Mouse (Mus musculus): ENCODE data around the gene Olfr99. TPM values are rescaled to one million over a fixed set of nuclear protein-coding genes. Genes with fewer than 3 reads are reported as not detected.
"Not testable (repeated sequence)": the region's sequence is repeated elsewhere in the genome, so short reads cannot be mapped to it uniquely, and the experiment has no call there.

Gene Olfr99
- total and polyA plus RNA-seq, 3 experiments: not detected

DNA sequence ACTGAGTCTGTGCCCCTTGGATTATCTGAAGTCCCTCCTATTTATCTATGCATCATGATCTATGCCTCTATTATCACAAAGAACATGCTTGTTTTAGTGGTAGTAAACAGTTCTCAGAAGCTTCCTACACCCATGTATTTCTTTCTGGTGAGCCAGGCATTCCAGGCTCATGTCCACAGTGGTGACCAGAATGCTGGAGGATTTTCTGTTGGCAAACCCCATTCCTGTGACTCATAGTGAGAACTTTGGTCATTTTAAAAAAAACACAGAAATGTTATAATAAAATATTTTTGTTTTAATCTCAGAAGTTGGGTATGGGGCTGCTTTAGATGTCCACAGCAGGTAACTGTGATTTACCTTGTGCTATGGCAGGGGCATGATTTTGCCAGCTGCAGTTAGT lies 33.8 kb downstream of the Olfr99 start:
- H3K4me3 ChIP-seq (ENCODE audit: low read depth, low read length): no peak overlapping the region
- no peaks in the 10 kb centered on the region for H3K4me1 ChIP-seq (ENCODE audit: insufficient read depth, low read depth, low read length)
- no peaks in the 10 kb centered on the region for H3K36me3 ChIP-seq (replicated peaks)
- H3K27me3 ChIP-seq (ENCODE audit: insufficient read depth, low read length): no peaks in the 10 kb centered on the region
- H3K9me3 ChIP-seq (replicated peaks): no peaks in the 10 kb centered on the region
- ATAC-seq (ENCODE audit: extremely low read depth, insufficient number of reproducible peaks, low FRiP score, poor library complexity, severe bottlenecking) (no peak), DNase-seq (ENCODE audit: low spot score) (no peak)
- TF ChIP-seq GATA1 (IDR thresholded peaks at IDR 0.05; ENCODE audit: borderline replicate concordance, low read length) (no peak), CTCF (IDR thresholded peaks at IDR 0.05; ENCODE audit: low read depth, low read length) (no peak)

DNA sequence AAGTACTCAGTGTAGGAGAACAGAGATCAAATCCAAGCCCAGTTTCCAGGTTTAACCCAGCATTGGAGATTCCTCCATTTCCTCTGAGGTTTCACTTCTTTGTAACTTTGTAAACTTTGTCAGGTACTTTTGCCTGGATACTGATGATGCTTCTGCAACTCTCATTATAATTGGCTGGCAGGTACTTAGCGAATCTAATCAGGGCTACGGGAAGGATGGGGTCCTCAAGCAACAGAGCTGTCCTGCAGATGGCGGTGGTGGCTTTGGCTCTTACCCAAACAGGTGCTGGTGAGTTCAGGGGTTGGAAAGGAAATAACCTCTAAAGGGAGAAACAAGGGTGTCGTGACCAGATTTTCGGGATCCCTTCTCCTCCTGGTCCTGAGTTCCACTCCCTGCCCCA lies 36.5 kb downstream of the Olfr99 start:
- H3K36me3 ChIP-seq (replicated peaks): no peaks in the 10 kb centered on the region
- TF ChIP-seq CTCF (IDR thresholded peaks at IDR 0.05; ENCODE audit: low read depth, low read length) (no peak), GATA1 (IDR thresholded peaks at IDR 0.05; ENCODE audit: borderline replicate concordance, low read length) (no peak), POLR2AphosphoS5 (IDR thresholded peaks at IDR 0.05; ENCODE audit: insufficient replicate concordance, low read depth, low read length) (no peak), TAL1 (conservative IDR thresholded peaks at IDR 0.05; ENCODE audit: low read depth, low read length) (no peak), GATA2 (IDR thresholded peaks at IDR 0.05; ENCODE audit: borderline replicate concordance, low read depth, low read length) (no peak)
- H3K9me3 ChIP-seq (replicated peaks): no peaks in the 10 kb centered on the region
- H3K4me3 ChIP-seq (ENCODE audit: low read depth, low read length): no peak overlapping the region
- ATAC-seq (ENCODE audit: extremely low read depth, insufficient number of reproducible peaks, low FRiP score, poor library complexity, severe bottlenecking): peak; percentile 40; the same call in 1 of the 2 replicates
- no peaks in the 10 kb centered on the region for H3K4me1 ChIP-seq (ENCODE audit: insufficient read depth, low read depth, low read length)
- no peaks in the 10 kb centered on the region for H3K27me3 ChIP-seq (ENCODE audit: insufficient read depth, low read length)
- no peak for DNase-seq (ENCODE audit: low spot score)

DNA sequence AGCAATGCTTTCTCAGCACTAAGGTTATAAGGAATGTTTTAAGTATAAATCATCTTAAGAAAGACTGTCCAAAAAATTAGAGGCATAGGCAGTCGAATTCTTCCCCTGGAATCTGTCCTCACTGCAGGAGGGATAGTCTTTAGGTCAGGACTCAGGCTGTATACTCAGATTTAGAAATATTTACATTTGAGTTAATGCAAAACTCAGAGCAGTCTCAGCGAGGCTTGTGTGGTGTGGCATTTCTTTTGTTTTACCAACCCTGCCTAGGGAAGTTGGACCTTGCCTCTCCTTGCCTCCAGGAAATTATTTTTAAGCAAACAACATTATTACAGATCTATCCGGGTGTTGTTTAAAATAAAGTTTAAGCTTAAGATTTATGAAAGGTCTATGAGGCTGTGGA lies 41.1 kb downstream of the Olfr99 start:
- Histone ChIP-seq H3K36me3 (replicated peaks) (no peaks in the 10 kb centered on the region), H3K9me3 (replicated peaks) (no peaks in the 10 kb centered on the region), H3K27me3 (ENCODE audit: insufficient read depth, low read length) (no peaks in the 10 kb centered on the region), H3K4me3 (ENCODE audit: low read depth, low read length) (no peak overlapping the region), H3K4me1 (ENCODE audit: insufficient read depth, low read depth, low read length) (no peaks in the 10 kb centered on the region)
- no peak for ATAC-seq (ENCODE audit: extremely low read depth, insufficient number of reproducible peaks, low FRiP score, poor library complexity, severe bottlenecking)
- TF ChIP-seq POLR2AphosphoS5 (IDR thresholded peaks at IDR 0.05; ENCODE audit: insufficient replicate concordance, low read depth, low read length) (no peak), CTCF (IDR thresholded peaks at IDR 0.05; ENCODE audit: low read depth, low read length) (no peak), GATA1 (IDR thresholded peaks at IDR 0.05; ENCODE audit: borderline replicate concordance, low read length) (no peak)
- DNase-seq (ENCODE audit: low spot score): no peak

DNA sequence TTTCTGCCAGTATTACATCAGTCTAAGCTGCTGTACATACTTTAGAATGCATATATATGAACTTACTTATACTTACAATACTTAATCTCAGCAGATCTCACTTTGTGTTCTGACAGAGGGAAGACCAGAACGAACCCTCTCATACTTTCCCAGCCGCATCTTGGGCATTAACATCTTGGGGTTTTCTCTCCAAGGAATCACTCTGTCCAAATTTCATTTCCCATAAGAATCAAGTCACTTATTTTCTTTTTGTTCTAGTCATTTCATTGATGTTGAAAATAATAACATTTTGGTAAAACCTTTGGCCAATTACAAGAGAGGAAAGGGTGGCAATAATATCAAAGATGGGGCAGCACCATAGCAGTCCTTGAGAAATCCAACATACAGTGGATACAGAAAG lies 46.0 kb downstream of the Olfr99 start, which contains the start of gene Olfr97:
Gene Olfr97, minus strand, starts transcription at position 101 of the 400 bp plus-strand sequence.
- not testable (repeated sequence) for H3K4me3 ChIP-seq (ENCODE audit: low read depth, low read length); H3K27me3 ChIP-seq (ENCODE audit: insufficient read depth, low read length); DNase-seq (ENCODE audit: low spot score); H3K36me3 ChIP-seq (replicated peaks); ATAC-seq (ENCODE audit: extremely low read depth, insufficient number of reproducible peaks, low FRiP score, poor library complexity, severe bottlenecking); H3K9me3 ChIP-seq (replicated peaks); H3K4me1 ChIP-seq (ENCODE audit: insufficient read depth, low read depth, low read length)

Other genes starting within 250 kb of the Olfr99 start
Only the 20 nearest of the 24 such genes appear.
- not detected in 2 replicates for gene Olfr90, start 195.0 kb downstream of the Olfr99 start, total RNA-seq (2014; fragmentation: Nextera tagmentation)
- gene Olfr90, start 195.0 kb downstream of the Olfr99 start, total RNA-seq (2017): 0.06 and 0.27 TPM in 2 replicates
- gene Olfr90, start 195.0 kb downstream of the Olfr99 start, polyA plus RNA-seq (2012): not detected in 2 replicates
- gene Olfr91, start 185.2 kb downstream of the Olfr99 start, total RNA-seq (2014; fragmentation: Nextera tagmentation): not detected in 2 replicates
- gene Olfr91, start 185.2 kb downstream of the Olfr99 start, total RNA-seq (2017): 0.05 and 0.06 TPM in 2 replicates
- gene Olfr91, start 185.2 kb downstream of the Olfr99 start, polyA plus RNA-seq (2012): not detected in 2 replicates
- gene Olfr92, start 163.4 kb downstream of the Olfr99 start, total RNA-seq (2014; fragmentation: Nextera tagmentation): not detected in 2 replicates
- not detected in 2 replicates for gene Olfr92, start 163.4 kb downstream of the Olfr99 start, total RNA-seq (2017)
- gene Olfr92, start 163.4 kb downstream of the Olfr99 start, polyA plus RNA-seq (2012): not detected in 2 replicates
- not detected in 2 replicates for gene Olfr93, start 122.0 kb downstream of the Olfr99 start, total RNA-seq (2014; fragmentation: Nextera tagmentation)
- 0.06 and 0.27 TPM in 2 replicates for gene Olfr93, start 122.0 kb downstream of the Olfr99 start, total RNA-seq (2017)
- gene Olfr93, start 122.0 kb downstream of the Olfr99 start, polyA plus RNA-seq (2012): not detected in 2 replicates
- not detected in 2 replicates for gene Ubd, start 89.6 kb downstream of the Olfr99 start, total RNA-seq (2014; fragmentation: Nextera tagmentation)
- not detected in 2 replicates for gene Ubd, start 89.6 kb downstream of the Olfr99 start, total RNA-seq (2017)
- not detected in 2 replicates for gene Ubd, start 89.6 kb downstream of the Olfr99 start, polyA plus RNA-seq (2012)
- gene Olfr94, start 82.5 kb downstream of the Olfr99 start, total RNA-seq (2014; fragmentation: Nextera tagmentation): not detected in 2 replicates
- gene Olfr94, start 82.5 kb downstream of the Olfr99 start, total RNA-seq (2017): 0.06 and 0.11 TPM in 2 replicates
- not detected in 2 replicates for gene Olfr94, start 82.5 kb downstream of the Olfr99 start, polyA plus RNA-seq (2012)
- not detected in 2 replicates for gene Olfr95, start 70.3 kb downstream of the Olfr99 start, total RNA-seq (2014; fragmentation: Nextera tagmentation)
- under 0.01 and 0.05 TPM in 2 replicates for gene Olfr95, start 70.3 kb downstream of the Olfr99 start, total RNA-seq (2017)
- not detected in 2 replicates for gene Olfr95, start 70.3 kb downstream of the Olfr99 start, polyA plus RNA-seq (2012)
- gene Olfr96, start 63.3 kb downstream of the Olfr99 start, total RNA-seq (2014; fragmentation: Nextera tagmentation): not detected in 2 replicates
- gene Olfr96, start 63.3 kb downstream of the Olfr99 start, total RNA-seq (2017): 0.06 TPM in 1 of 2 replicates, not detected in the other
- gene Olfr96, start 63.3 kb downstream of the Olfr99 start, polyA plus RNA-seq (2012): not detected in 2 replicates
- not detected in 2 replicates for gene Olfr97, start 46.1 kb downstream of the Olfr99 start, total RNA-seq (2014; fragmentation: Nextera tagmentation)
- 0.11 and 0.35 TPM in 2 replicates for gene Olfr97, start 46.1 kb downstream of the Olfr99 start, total RNA-seq (2017)
- gene Olfr97, start 46.1 kb downstream of the Olfr99 start, polyA plus RNA-seq (2012): not detected in 2 replicates
- gene Olfr98, start 19.7 kb downstream of the Olfr99 start, total RNA-seq (2014; fragmentation: Nextera tagmentation): not detected in 2 replicates
- gene Olfr98, start 19.7 kb downstream of the Olfr99 start, total RNA-seq (2017): not detected in 2 replicates
- gene Olfr98, start 19.7 kb downstream of the Olfr99 start, polyA plus RNA-seq (2012): not detected in 2 replicates
- gene H2-M3, start 13.2 kb downstream of the Olfr99 start, total RNA-seq (2014; fragmentation: Nextera tagmentation): not detected in 2 replicates
- not detected in 2 replicates for gene H2-M3, start 13.2 kb downstream of the Olfr99 start, total RNA-seq (2017)
- not detected in 2 replicates for gene H2-M3, start 13.2 kb downstream of the Olfr99 start, polyA plus RNA-seq (2012)
- not detected in 2 replicates for gene Olfr101, start 20.9 kb upstream of the Olfr99 start, total RNA-seq (2014; fragmentation: Nextera tagmentation)
- gene Olfr101, start 20.9 kb upstream of the Olfr99 start, total RNA-seq (2017): 0.05 and 0.12 TPM in 2 replicates
- gene Olfr101, start 20.9 kb upstream of the Olfr99 start, polyA plus RNA-seq (2012): not detected in 2 replicates
- not detected in 2 replicates for gene Olfr102, start 33.6 kb upstream of the Olfr99 start, total RNA-seq (2014; fragmentation: Nextera tagmentation)
- 0.12 TPM in 1 of 2 replicates, not detected in the other for gene Olfr102, start 33.6 kb upstream of the Olfr99 start, total RNA-seq (2017)
- gene Olfr102, start 33.6 kb upstream of the Olfr99 start, polyA plus RNA-seq (2012): not detected in 2 replicates
- gene Olfr103, start 56.2 kb upstream of the Olfr99 start, total RNA-seq (2014; fragmentation: Nextera tagmentation): not detected in 2 replicates
- gene Olfr103, start 56.2 kb upstream of the Olfr99 start, total RNA-seq (2017): 0.05 TPM in 1 of 2 replicates, not detected in the other
- not detected in 2 replicates for gene Olfr103, start 56.2 kb upstream of the Olfr99 start, polyA plus RNA-seq (2012)
- not detected in 2 replicates for gene Olfr104-ps, start 76.1 kb upstream of the Olfr99 start, total RNA-seq (2014; fragmentation: Nextera tagmentation)
- gene Olfr104-ps, start 76.1 kb upstream of the Olfr99 start, total RNA-seq (2017): 0.06 and 0.16 TPM in 2 replicates
- gene Olfr104-ps, start 76.1 kb upstream of the Olfr99 start, polyA plus RNA-seq (2012): not detected in 2 replicates
- not detected in 2 replicates for gene Olfr105-ps, start 95.6 kb upstream of the Olfr99 start, total RNA-seq (2014; fragmentation: Nextera tagmentation)
- 0.06 and 0.11 TPM in 2 replicates for gene Olfr105-ps, start 95.6 kb upstream of the Olfr99 start, total RNA-seq (2017)
- gene Olfr105-ps, start 95.6 kb upstream of the Olfr99 start, polyA plus RNA-seq (2012): not detected in 2 replicates
- not detected in 2 replicates for gene Olfr106-ps, start 106.9 kb upstream of the Olfr99 start, total RNA-seq (2014; fragmentation: Nextera tagmentation)
- gene Olfr106-ps, start 106.9 kb upstream of the Olfr99 start, total RNA-seq (2017): not detected in 2 replicates
- not detected in 2 replicates for gene Olfr106-ps, start 106.9 kb upstream of the Olfr99 start, polyA plus RNA-seq (2012)
- gene Olfr107, start 115.8 kb upstream of the Olfr99 start, total RNA-seq (2014; fragmentation: Nextera tagmentation): not detected in 2 replicates
- gene Olfr107, start 115.8 kb upstream of the Olfr99 start, total RNA-seq (2017): 0.06 and 0.16 TPM in 2 replicates
- gene Olfr107, start 115.8 kb upstream of the Olfr99 start, polyA plus RNA-seq (2012): not detected in 2 replicates
- gene Olfr108, start 162.0 kb upstream of the Olfr99 start, total RNA-seq (2014; fragmentation: Nextera tagmentation): not detected in 2 replicates
- 0.11 TPM in 1 of 2 replicates, not detected in the other for gene Olfr108, start 162.0 kb upstream of the Olfr99 start, total RNA-seq (2017)
- gene Olfr108, start 162.0 kb upstream of the Olfr99 start, polyA plus RNA-seq (2012): not detected in 2 replicates
- gene Olfr109, start 175.5 kb upstream of the Olfr99 start, total RNA-seq (2014; fragmentation: Nextera tagmentation): not detected in 2 replicates
- gene Olfr109, start 175.5 kb upstream of the Olfr99 start, total RNA-seq (2017): 0.05 and 0.06 TPM in 2 replicates
- not detected in 2 replicates for gene Olfr109, start 175.5 kb upstream of the Olfr99 start, polyA plus RNA-seq (2012)

Measured in G1E (cell line).